Mouse (Mus musculus) megakaryocyte, embryonic 14.5 days (primary cell): ENCODE measurements around the gene Cacnb2.

Experiments used
- FLI1 ChIP-seq: IDR thresholded peaks from 2 replicates; pipeline ENCODE4 v1.6.1; 2012; ENCODE audit warnings: low read length, inconsistent platforms, mixed read lengths
- GATA1 ChIP-seq: IDR thresholded peaks from 3 replicates; pipeline ENCODE4 v1.6.1; 2012; ENCODE audit warnings: mixed read lengths, low read length, inconsistent platforms, borderline replicate concordance

- TF ChIP-seq GATA1 = no peak
- no peak for TF ChIP-seq FLI1
Measured at GRCm38 (mm10) chr2:14633202-14633601, 30.3 kb downstream of the Cacnb2 start.
